Mouse (Mus musculus): ENCODE measurements at regions not wholly inside any gene's neighbourhood (a gene's known extent, or its start where the extent isn't known, plus 50 kb on each side); places are given as distances from the start of the nearest gene placed in this dataset.

DNA sequence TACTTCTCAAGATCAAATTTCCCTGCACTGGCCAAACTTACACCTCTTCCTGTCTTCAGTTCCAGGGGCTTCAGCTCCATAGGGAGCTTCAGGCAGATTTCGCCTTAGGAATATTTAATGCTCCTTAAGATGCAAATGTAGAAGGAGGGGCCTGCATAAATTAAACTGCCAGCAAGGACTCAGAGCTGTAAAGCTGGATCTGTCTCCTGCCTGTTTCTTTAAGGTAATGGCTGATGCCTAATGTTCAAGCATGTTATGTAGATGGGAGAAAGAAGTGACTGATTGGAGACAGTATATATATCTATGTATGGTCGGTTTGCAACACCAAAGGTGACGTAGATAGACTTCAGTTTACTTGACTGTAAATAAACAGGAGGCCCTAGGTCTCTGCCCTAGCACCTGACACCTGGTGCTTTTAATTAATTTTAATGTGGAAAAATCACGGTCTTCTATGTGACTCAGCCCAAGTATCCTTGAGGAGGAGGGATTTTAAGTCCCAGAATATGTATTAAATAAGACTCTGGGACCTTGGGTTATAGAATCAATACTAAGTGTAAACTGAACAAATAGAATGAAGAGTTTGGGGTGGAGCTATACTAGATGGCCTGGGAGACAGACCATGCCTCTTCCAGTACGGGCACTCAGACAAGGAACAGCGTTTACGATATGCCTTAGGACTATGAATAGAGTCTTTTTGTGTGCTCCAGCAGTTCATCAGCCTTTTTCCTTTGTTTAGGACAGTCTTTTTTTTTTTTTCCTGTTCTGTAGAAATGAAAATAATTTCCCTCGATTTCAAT is 651.7 kb upstream of the Lmcd1 start:
- no peak overlapping the region for H3K27ac ChIP-seq (replicated peaks)
- no peaks in the 10 kb centered on the region for H3K27me3 ChIP-seq (replicated peaks)
- no peak overlapping the region for H3K4me3 ChIP-seq (replicated peaks)
- H3K9me3 ChIP-seq (replicated peaks) = no peaks in the 10 kb centered on the region
- H3K36me3 ChIP-seq = no peaks in the 10 kb centered on the region
- WGBS = 45% methylated on average over 8 of the region's 8 CpGs
- no peak overlapping the region for H3K9ac ChIP-seq (replicated peaks)
- ATAC-seq (ENCODE audit: low FRiP score) = no peak
- H3K4me1 ChIP-seq = no peaks in the 10 kb centered on the region
- no peak overlapping the region for H3K4me2 ChIP-seq

DNA sequence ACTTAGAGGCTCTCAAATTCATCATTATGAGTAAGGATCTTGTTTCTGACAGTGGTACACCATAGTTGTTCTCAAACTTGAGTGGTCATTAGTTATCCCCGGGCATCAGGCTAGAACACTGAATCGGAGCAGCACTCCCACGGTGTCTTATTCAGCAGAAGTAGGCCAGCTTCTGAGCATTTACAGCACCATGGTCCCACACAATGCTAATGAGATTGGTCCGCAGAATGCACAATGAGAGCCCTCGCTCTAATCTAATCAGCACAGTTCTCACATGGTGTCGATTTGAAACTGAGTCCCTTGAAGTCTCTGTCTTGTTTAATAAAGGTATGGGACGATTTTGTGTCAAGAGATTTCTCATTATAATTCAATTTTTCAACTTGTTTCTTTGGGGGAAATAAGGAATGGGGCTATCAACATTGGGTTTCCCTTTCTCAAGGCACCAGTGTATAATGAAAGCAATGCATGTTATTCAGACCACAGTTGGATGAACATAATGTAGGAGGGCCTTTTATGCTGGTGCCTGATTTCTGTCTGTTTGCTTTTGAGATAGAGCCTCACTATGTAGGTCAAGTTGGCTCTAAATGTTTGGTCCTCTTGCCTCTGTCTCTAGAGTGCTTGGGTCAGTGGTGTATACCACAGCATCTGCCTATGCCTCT is 650.9 kb upstream of the Lmcd1 start:
- Histone ChIP-seq H3K36me3 (no peaks in the 10 kb centered on the region), H3K9ac (replicated peaks) (no peak overlapping the region), H3K27ac (replicated peaks) (no peak overlapping the region), H3K9me3 (replicated peaks) (no peaks in the 10 kb centered on the region), H3K4me3 (replicated peaks) (no peak overlapping the region), H3K4me1 (no peaks in the 10 kb centered on the region), H3K4me2 (no peak overlapping the region), H3K27me3 (replicated peaks) (no peaks in the 10 kb centered on the region)
- ATAC-seq (ENCODE audit: low FRiP score) = no peak
- WGBS = 43% methylated on average over 7 of the region's 7 CpGs

DNA sequence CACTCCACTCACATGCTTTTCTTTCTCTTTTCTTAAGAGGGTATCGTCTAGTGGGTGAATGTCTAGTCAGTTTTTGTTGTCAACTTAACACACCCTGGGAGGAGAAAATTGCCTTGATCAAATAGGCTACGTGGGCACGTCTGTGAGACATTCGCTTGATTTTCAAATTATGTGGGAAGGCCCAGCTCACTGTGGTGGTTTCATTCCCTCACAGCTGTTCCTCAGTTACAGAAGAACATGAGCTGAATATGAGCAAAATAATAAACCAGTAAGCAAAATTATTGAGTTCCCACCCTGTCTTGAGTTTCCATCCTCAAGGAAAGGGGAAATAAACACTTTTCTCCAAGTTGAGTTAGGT is 650.4 kb upstream of the Lmcd1 start:
- Histone ChIP-seq H3K27me3 (replicated peaks) (no peaks in the 10 kb centered on the region), H3K4me3 (replicated peaks) (no peak overlapping the region), H3K27ac (replicated peaks) (no peak overlapping the region), H3K4me2 (no peak overlapping the region), H3K4me1 (no peaks in the 10 kb centered on the region), H3K9me3 (replicated peaks) (no peaks in the 10 kb centered on the region), H3K9ac (replicated peaks) (no peak overlapping the region), H3K36me3 (no peaks in the 10 kb centered on the region)
- no peak for ATAC-seq (ENCODE audit: low FRiP score)
- 91% methylated on average over 4 of the region's 4 CpGs for WGBS

DNA sequence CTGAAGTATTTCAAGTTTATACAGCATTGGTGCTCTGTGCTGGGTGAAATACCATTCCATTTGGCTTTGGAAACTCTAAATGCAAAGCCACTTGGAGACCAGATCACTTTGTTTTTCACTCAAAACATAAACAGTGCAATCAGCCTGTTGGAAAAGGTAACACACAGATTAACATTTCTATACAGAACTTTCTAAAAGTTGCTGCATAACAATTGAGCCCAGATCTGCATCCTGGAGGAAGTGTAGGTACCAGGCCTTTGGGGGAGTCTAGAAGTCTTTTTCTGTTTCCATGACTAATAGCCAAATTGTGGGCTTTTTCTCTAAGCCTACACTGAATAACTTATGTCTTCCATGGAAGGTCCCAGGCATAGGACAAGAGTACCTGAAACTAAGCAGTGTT is 648.1 kb upstream of the Lmcd1 start:
- no peaks in the 10 kb centered on the region for H3K9me3 ChIP-seq (replicated peaks)
- H3K9ac ChIP-seq (replicated peaks) = no peak overlapping the region
- H3K4me2 ChIP-seq = no peak overlapping the region
- H3K4me3 ChIP-seq (replicated peaks) = no peak overlapping the region
- no peak for ATAC-seq (ENCODE audit: low FRiP score)
- H3K4me1 ChIP-seq = no peaks in the 10 kb centered on the region
- no peaks in the 10 kb centered on the region for H3K27me3 ChIP-seq (replicated peaks)
- no peak overlapping the region for H3K27ac ChIP-seq (replicated peaks)
- H3K36me3 ChIP-seq = no peaks in the 10 kb centered on the region

DNA sequence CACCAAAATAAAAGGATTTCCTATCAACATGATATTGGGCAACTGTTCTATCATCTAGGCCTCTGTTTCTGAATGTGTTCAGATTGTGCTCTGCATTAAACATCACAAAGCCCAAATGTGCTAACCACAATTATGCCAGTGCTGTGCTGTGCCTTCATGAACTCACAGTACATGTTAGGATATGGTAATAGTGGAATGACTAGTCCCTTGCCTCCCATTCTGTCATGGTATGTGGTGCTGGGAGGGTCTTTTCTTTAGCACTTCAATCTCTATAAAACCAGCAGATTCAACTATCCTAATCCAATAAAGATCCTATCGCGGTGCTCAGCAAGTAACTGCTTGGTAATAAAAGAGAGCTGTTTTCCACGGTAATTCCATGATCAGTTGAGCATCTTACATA is 620.8 kb upstream of the Lmcd1 start:
- peak; percentile 47; the same call in 1 of the 2 replicates for ATAC-seq (ENCODE audit: low FRiP score)
- 64% methylated on average over 3 of the region's 3 CpGs for WGBS

DNA sequence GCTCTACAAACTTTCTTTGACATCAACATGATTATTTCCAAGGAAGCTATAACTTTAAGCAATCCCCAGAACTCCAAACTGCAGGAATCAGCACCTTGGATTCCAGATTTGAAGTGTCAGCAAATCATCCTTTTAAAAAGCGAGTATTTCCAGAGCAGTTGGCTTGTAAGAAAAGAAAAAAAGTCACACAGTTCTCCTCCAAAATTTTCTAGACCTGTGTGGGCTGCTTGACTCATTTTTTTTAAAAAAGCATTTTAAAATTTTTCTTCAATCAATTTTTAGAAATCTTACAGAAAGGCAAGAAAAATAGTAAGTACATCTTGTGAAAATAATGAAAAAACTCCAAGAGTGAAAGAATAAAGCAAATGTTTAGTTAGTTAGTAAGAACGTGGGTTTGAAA is 613.6 kb upstream of the Lmcd1 start:
- Histone ChIP-seq H3K9ac (replicated peaks) (no peak overlapping the region), H3K4me3 (replicated peaks) (no peak overlapping the region), H3K36me3 (no peaks in the 10 kb centered on the region), H3K27me3 (replicated peaks) (no peaks in the 10 kb centered on the region), H3K4me2 (no peak overlapping the region), H3K4me1 (no peaks in the 10 kb centered on the region), H3K9me3 (replicated peaks) (no peaks in the 10 kb centered on the region), H3K27ac (replicated peaks) (no peak overlapping the region)
- WGBS = 63% methylated on average over 2 of the region's 2 CpGs
- ATAC-seq (ENCODE audit: low FRiP score) = no peak

More for the DNA sequence above, 620.8 kb upstream of the Lmcd1 start:
- Histone ChIP-seq H3K9me3 (replicated peaks) (no peaks in the 10 kb centered on the region), H3K36me3 (no peaks in the 10 kb centered on the region), H3K4me3 (replicated peaks) (no peak overlapping the region), H3K27ac (replicated peaks) (no peak overlapping the region), H3K4me2 (no peak overlapping the region), H3K27me3 (replicated peaks) (no peaks in the 10 kb centered on the region), H3K9ac (replicated peaks) (no peak overlapping the region), H3K4me1 (no peaks in the 10 kb centered on the region)

DNA sequence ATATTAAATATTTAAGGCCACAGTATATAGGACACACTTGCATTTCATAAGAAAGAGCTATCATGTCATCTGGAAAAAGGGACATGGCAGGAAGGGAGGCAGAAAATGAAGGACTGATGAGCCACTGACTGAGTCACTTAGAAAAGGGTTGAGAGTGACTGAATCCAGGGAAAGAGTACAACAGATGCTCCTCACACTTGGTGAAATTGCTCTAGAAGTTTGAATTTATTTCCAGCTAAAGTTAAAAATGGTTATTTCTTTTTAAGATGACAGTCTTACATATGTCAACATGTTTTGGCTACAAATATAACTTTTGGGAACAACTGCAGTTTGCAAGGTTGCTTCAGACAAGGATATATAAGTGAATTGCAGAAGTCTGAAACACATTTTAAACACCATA is 609.0 kb upstream of the Lmcd1 start:
- H3K27me3 ChIP-seq (replicated peaks) = no peaks in the 10 kb centered on the region
- H3K9ac ChIP-seq (replicated peaks) = no peak overlapping the region
- no peaks in the 10 kb centered on the region for H3K36me3 ChIP-seq
- H3K4me1 ChIP-seq = no peaks in the 10 kb centered on the region
- no peak overlapping the region for H3K27ac ChIP-seq (replicated peaks)
- H3K9me3 ChIP-seq (replicated peaks) = no peaks in the 10 kb centered on the region
- no peak for ATAC-seq (ENCODE audit: low FRiP score)
- no peak overlapping the region for H3K4me2 ChIP-seq
- H3K4me3 ChIP-seq (replicated peaks) = no peak overlapping the region

DNA sequence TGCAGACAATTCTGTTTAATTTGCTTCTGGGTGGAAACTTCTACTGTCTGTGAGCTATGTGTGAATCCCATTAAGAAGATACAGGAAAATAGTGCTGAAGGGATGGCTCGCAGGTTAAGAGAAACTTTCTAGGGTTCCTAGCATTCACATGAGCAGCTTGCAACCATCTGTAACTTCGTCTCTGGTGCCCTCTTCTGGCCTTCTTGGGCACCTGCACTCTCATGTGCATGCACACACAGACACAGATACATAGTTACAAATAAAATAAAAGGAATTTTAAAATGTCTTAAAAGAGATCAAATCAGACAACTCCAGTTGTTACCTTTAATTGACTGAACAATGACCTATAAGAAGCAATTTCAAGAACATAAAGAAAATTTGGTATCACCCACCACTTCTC is 588.6 kb upstream of the Lmcd1 start:
- H3K27me3 ChIP-seq (replicated peaks) = no peaks in the 10 kb centered on the region
- ATAC-seq (ENCODE audit: low FRiP score) = no peak
- no peaks in the 10 kb centered on the region for H3K9me3 ChIP-seq (replicated peaks)
- H3K9ac ChIP-seq (replicated peaks) = no peak overlapping the region
- WGBS = 75% methylated on average over 2 of the region's 2 CpGs
- no peak overlapping the region for H3K4me2 ChIP-seq
- no peak overlapping the region for H3K4me3 ChIP-seq (replicated peaks)
- H3K4me1 ChIP-seq = no peaks in the 10 kb centered on the region
- H3K27ac ChIP-seq (replicated peaks) = no peak overlapping the region
- H3K36me3 ChIP-seq = no peaks in the 10 kb centered on the region

DNA sequence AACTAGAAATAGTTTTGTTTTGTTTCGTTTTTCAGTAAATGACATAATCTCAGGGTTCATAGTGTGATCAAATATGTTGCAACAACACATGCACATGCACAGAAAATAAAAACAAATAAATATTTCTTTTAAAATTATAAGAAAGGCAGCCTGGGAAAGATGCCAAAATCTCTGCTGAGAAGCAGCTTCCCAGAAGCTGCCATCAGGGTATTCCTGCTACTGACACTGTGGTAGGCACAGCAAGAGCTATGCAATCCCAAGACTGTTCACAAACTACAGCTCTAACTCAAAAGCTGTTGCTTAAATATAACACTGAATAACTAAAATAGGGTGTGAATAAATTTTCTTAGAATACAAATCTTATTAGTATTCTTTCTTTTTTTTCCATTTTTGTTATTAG is 570.7 kb upstream of the Lmcd1 start:
- H3K4me1 ChIP-seq = no peaks in the 10 kb centered on the region
- H3K9ac ChIP-seq (replicated peaks) = no peak overlapping the region
- H3K4me2 ChIP-seq = no peak overlapping the region
- no peaks in the 10 kb centered on the region for H3K9me3 ChIP-seq (replicated peaks)
- no peaks in the 10 kb centered on the region for H3K27me3 ChIP-seq (replicated peaks)
- no peak overlapping the region for H3K4me3 ChIP-seq (replicated peaks)
- ATAC-seq (ENCODE audit: low FRiP score) = no peak
- no peaks in the 10 kb centered on the region for H3K36me3 ChIP-seq
- no peak overlapping the region for H3K27ac ChIP-seq (replicated peaks)
- 98% methylated on average over 1 of the region's 1 CpGs for WGBS

DNA sequence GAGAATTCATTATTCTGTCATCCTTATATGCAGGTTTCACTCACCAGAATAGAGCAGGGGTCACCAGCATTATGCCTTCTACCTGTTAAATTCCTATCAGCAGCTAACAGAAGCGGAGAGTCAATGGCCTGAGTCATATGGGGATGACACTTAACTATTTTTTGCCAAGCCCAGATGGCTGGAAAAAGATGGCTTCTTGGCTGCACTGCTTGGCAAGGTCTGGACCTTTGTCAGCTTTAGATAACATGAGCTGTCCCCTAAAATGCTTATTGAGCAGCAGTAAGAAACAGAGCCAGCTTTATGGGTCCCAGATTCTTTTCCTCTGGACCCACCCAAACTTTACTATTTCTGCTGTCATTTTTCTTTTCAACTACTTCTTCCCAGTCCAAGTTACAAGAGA is 565.3 kb upstream of the Lmcd1 start:
- WGBS = 83% methylated on average over 1 of the region's 1 CpGs
- no peaks in the 10 kb centered on the region for H3K36me3 ChIP-seq
- no peak overlapping the region for H3K4me2 ChIP-seq
- no peaks in the 10 kb centered on the region for H3K9me3 ChIP-seq (replicated peaks)
- ATAC-seq (ENCODE audit: low FRiP score) = no peak
- no peak overlapping the region for H3K27ac ChIP-seq (replicated peaks)
- H3K27me3 ChIP-seq (replicated peaks) = no peaks in the 10 kb centered on the region
- H3K9ac ChIP-seq (replicated peaks) = no peak overlapping the region
- H3K4me1 ChIP-seq = no peaks in the 10 kb centered on the region
- no peak overlapping the region for H3K4me3 ChIP-seq (replicated peaks)

DNA sequence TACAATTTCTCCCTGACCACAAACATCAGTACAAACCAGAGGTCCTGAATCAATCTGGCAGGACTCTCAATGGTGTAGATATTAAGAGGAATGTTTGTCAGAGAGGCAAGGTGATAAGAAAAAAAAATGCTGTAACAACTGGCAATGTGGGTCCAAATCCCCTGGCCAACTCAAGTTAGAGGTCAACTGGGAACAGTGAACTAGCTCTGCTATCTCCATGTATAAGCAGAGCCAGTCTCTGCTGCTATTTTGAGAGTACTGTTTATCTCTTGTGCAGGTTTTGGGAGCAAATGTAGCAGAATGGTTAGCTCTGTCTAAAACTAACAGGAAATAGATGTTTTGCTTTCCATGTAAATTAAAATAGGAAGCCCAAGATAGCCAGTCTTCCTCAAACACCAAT is 547.6 kb upstream of the Lmcd1 start:
- Histone ChIP-seq H3K4me2 (no peak overlapping the region), H3K9me3 (replicated peaks) (no peaks in the 10 kb centered on the region), H3K4me3 (replicated peaks) (no peak overlapping the region), H3K4me1 (no peaks in the 10 kb centered on the region), H3K9ac (replicated peaks) (no peak overlapping the region), H3K27ac (replicated peaks) (no peak overlapping the region), H3K36me3 (no peaks in the 10 kb centered on the region), H3K27me3 (replicated peaks) (no peaks in the 10 kb centered on the region)
- ATAC-seq (ENCODE audit: low FRiP score) = no peak

DNA sequence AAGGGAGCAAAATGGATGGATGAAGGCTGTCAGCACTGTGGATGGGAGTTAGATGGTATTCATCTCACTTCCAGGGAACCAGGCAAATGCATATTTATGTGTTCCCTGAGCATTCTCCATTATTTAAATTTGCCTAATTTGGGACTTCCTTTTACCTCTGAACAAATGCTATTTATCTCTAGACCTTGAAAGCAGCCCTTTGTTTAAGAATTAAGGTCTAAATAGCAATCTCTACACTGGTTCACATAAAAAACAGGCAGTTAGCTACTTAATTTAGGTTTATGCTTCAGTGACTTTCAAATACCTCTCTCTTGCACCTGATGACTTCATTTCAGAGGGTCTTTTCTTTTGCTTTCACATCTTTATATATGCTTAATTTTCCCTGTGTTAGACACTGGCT is 543.2 kb upstream of the Lmcd1 start:
- Histone ChIP-seq H3K4me1 (no peaks in the 10 kb centered on the region), H3K27ac (replicated peaks) (no peak overlapping the region), H3K9ac (replicated peaks) (no peak overlapping the region), H3K27me3 (replicated peaks) (no peaks in the 10 kb centered on the region), H3K36me3 (no peaks in the 10 kb centered on the region), H3K9me3 (replicated peaks) (no peaks in the 10 kb centered on the region), H3K4me2 (no peak overlapping the region), H3K4me3 (replicated peaks) (no peak overlapping the region)
- no peak for ATAC-seq (ENCODE audit: low FRiP score)

All from neural tube, embryonic 15.5 days (tissue).